Mouse (Mus musculus): ENCODE measurements around the gene Stard9. TPM values are rescaled to one million over a fixed set of nuclear protein-coding genes. Genes with fewer than 3 reads are reported as not detected.
A peak's percentile ranks its signal among the peaks of the same experiment; 100 is the strongest.

Stard9 gene
- polyA plus RNA-seq, 1 experiment from 2014 or later: 15.4 TPM

DNA sequence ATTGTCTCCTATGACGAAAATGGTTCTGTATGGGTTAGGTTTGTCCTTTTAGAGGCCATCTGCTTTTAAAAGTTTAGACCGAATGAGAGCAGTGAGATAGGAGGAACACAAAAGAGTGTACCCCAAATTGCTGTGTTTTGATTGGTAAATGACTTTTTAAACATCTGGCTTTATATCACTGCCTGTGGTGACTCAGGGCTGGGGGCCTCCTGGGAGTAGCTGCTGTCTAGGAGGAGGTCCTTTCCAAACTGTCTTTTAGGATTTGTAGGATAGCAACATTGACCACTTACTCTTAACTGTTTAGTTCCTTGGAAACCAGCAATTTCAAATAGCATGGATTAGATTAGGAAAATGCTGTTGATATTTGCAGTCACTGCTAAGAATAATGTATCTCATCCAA lies 1.3 kb downstream of the Stard9 start:
- Histone ChIP-seq H3K4me3 (ENCODE audit: low read depth, low read length) (peak overlapping the region; percentile 45), H3K9ac (replicated peaks; ENCODE audit: low read depth) (no peak overlapping the region), H3K27me3 (replicated peaks; ENCODE audit: insufficient read depth, low read length) (no peaks in the 10 kb centered on the region), H3K4me1 (ENCODE audit: insufficient read depth, low read depth, low read length) (peaks cover 5% of the 10 kb centered on the region; the same call in 1 of the 2 replicates), H3K9me3 (ENCODE audit: low read length) (no peaks in the 10 kb centered on the region), H3K27ac (ENCODE audit: low read length) (peak overlapping the region; percentile 68; the same call in 1 of the 2 replicates), H3K4me2 (replicated peaks; ENCODE audit: low read depth, low read length) (peak overlapping the region; percentile 55), H3K36me3 (ENCODE audit: insufficient read depth, low read length) (peaks cover 7% of the 10 kb centered on the region; the same call in 1 of the 2 replicates)
- ATAC-seq: no peak
- 65% methylated on average over 2 of the region's 2 CpGs for WGBS
- TF ChIP-seq CTCF (IDR thresholded peaks at IDR 0.05) (no peak), EP300 (IDR thresholded peaks at IDR 0.05) (no peak)
- peak; percentile 4 for DNase-seq (ENCODE audit: low spot score)

DNA sequence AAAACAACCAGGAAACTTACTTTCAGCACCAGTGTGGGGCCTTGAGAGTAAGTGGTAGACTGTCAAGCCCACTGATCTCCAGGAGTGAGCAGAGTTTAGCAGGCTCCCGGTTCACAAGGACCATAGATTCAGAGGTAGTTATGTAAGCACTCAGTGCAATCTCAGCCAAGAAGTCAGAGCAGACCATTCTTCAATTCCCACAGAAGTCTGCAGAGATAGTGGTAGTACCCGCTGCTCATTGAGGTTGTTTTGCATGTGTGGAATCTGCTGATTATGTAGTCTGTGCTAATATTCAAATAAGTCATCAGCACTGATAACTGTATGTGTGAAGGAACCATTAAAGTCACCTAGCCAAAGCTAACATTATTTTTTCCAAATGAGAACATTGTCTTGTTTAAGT lies 1.7 kb downstream of the Stard9 start:
- Histone ChIP-seq H3K4me1 (ENCODE audit: insufficient read depth, low read depth, low read length) (peaks cover 5% of the 10 kb centered on the region; the same call in 1 of the 2 replicates), H3K27ac (ENCODE audit: low read length) (peak overlapping the region; percentile 34; the same call in 1 of the 2 replicates), H3K4me3 (ENCODE audit: low read depth, low read length) (peak overlapping the region; percentile 45), H3K4me2 (replicated peaks; ENCODE audit: low read depth, low read length) (peak overlapping the region; percentile 55), H3K36me3 (ENCODE audit: insufficient read depth, low read length) (peaks cover 7% of the 10 kb centered on the region; the same call in 1 of the 2 replicates), H3K27me3 (replicated peaks; ENCODE audit: insufficient read depth, low read length) (no peaks in the 10 kb centered on the region), H3K9ac (replicated peaks; ENCODE audit: low read depth) (no peak overlapping the region), H3K9me3 (ENCODE audit: low read length) (no peaks in the 10 kb centered on the region)
- WGBS: 37% methylated on average over 2 of the region's 2 CpGs
- TF ChIP-seq EP300 (IDR thresholded peaks at IDR 0.05) (no peak), CTCF (IDR thresholded peaks at IDR 0.05) (no peak)
- peak; percentile 5 for DNase-seq (ENCODE audit: low spot score)
- no peak for ATAC-seq

DNA sequence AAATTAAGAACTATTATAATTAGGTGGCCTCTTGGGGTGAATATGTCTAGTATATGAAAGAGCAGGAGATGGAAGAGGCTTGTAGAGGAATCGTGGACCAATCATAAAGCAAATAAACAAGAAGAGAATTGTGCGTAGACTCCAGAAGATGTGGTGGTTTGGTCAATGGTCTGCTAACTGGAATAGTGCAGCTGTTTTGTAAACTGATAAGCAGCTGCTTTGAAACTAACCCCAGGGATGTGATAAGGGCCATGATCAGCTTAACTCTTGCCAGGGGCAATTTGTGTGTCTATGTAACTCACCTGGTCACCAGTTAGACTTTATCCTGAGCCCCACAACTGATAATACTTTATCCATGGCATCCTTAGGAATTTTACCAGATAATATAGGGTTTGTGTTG lies 2.6 kb downstream of the Stard9 start:
- DNase-seq (ENCODE audit: low spot score) (no peak), ATAC-seq (no peak)
- Histone ChIP-seq H3K27ac (ENCODE audit: low read length) (peak overlapping the region; percentile 59), H3K4me3 (ENCODE audit: low read depth, low read length) (no peak overlapping the region), H3K4me1 (ENCODE audit: insufficient read depth, low read depth, low read length) (peaks cover 5% of the 10 kb centered on the region; the same call in 1 of the 2 replicates), H3K36me3 (ENCODE audit: insufficient read depth, low read length) (peaks cover 7% of the 10 kb centered on the region; the same call in 1 of the 2 replicates), H3K9me3 (ENCODE audit: low read length) (no peaks in the 10 kb centered on the region), H3K27me3 (replicated peaks; ENCODE audit: insufficient read depth, low read length) (no peaks in the 10 kb centered on the region), H3K9ac (replicated peaks; ENCODE audit: low read depth) (no peak overlapping the region), H3K4me2 (replicated peaks; ENCODE audit: low read depth, low read length) (no peak overlapping the region)
- 51% methylated on average over 2 of the region's 2 CpGs for WGBS
- TF ChIP-seq EP300 (IDR thresholded peaks at IDR 0.05) (no peak), CTCF (IDR thresholded peaks at IDR 0.05) (no peak)

DNA sequence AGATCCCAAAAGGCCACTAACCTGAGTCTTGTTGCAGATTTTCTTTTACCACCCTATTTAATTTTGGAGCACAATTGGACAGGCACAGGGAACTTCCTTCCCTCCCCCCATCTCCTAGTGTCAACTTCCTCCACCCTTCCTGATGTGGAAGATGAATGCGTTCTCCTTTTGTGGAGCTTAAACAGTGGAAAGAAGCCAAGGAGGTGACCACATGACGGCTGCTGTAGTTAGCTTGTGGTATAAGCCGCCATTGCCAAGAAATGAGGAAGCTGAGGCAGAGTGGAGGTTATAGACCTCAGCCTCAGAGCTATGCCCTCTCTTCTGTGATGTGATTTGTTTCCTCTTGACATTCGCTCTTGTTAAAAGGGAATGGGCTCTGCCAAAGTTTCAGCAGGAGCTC lies 3.0 kb downstream of the Stard9 start:
- Histone ChIP-seq H3K4me3 (ENCODE audit: low read depth, low read length) (no peak overlapping the region), H3K9ac (replicated peaks; ENCODE audit: low read depth) (no peak overlapping the region), H3K4me2 (replicated peaks; ENCODE audit: low read depth, low read length) (no peak overlapping the region), H3K9me3 (ENCODE audit: low read length) (no peaks in the 10 kb centered on the region), H3K27ac (ENCODE audit: low read length) (peak overlapping the region; percentile 59), H3K36me3 (ENCODE audit: insufficient read depth, low read length) (peaks cover 7% of the 10 kb centered on the region; the same call in 1 of the 2 replicates), H3K27me3 (replicated peaks; ENCODE audit: insufficient read depth, low read length) (no peaks in the 10 kb centered on the region), H3K4me1 (ENCODE audit: insufficient read depth, low read depth, low read length) (peaks cover 5% of the 10 kb centered on the region; the same call in 1 of the 2 replicates)
- 39% methylated on average over 4 of the region's 4 CpGs for WGBS
- peak; percentile 7; the same call in 1 of the 2 replicates for ATAC-seq
- peak; percentile 82 for DNase-seq (ENCODE audit: low spot score)
- no peak for TF ChIP-seq CTCF (IDR thresholded peaks at IDR 0.05)
- peak; percentile 57; the same call in 1 of the 2 replicates for TF ChIP-seq EP300 (IDR thresholded peaks at IDR 0.05)

DNA sequence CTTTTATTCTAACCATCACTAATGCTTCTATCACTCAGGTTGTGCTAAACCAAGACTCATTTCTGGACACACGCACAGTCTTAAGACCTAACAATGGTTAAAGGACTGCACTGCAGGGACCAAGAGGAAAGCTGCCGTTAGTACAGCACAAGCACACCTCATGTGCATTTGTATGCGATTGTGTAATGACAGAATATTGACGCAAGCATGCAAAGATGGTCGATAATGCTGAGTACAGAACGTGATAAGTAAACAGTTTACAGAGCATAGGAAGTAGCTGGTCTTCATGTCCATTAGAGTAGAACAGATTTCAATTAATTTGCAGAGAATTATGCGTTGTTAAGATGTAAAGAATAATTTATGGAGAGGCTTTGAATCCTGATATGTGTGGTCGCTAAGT lies 11.9 kb downstream of the Stard9 start:
- Histone ChIP-seq H3K27me3 (replicated peaks; ENCODE audit: insufficient read depth, low read length) (no peaks in the 10 kb centered on the region), H3K27ac (ENCODE audit: low read length) (no peak overlapping the region), H3K4me1 (ENCODE audit: insufficient read depth, low read depth, low read length) (peaks cover 8% of the 10 kb centered on the region; the same call in 1 of the 2 replicates), H3K4me3 (ENCODE audit: low read depth, low read length) (no peak overlapping the region), H3K9me3 (ENCODE audit: low read length) (no peaks in the 10 kb centered on the region), H3K9ac (replicated peaks; ENCODE audit: low read depth) (no peak overlapping the region), H3K4me2 (replicated peaks; ENCODE audit: low read depth, low read length) (no peak overlapping the region), H3K36me3 (ENCODE audit: insufficient read depth, low read length) (no peaks in the 10 kb centered on the region)
- no peak for ATAC-seq
- DNase-seq (ENCODE audit: low spot score): no peak
- TF ChIP-seq EP300 (IDR thresholded peaks at IDR 0.05) (no peak), CTCF (IDR thresholded peaks at IDR 0.05) (no peak)
- 66% methylated on average over 8 of the region's 8 CpGs for WGBS

DNA sequence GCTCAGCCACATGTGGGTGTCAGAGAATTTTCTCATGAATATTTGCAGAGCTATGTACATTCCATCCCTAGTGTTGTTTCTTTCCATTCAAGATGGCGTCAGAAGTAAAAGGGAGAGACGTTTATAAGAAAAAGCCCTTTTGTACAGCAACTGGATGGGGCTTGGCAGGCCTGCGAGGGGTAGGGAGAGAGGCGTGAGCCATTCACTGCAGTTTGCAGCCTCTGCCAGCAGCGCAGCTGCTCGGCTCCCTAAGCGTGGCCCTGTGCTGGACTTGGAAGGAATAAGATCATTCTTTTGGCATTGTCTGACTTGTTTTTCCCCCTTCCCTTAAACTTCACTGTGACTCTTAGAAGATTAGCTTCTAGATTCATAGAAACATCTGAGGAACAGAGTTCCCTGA lies 14.9 kb downstream of the Stard9 start:
- Histone ChIP-seq H3K9me3 (ENCODE audit: low read length) (no peaks in the 10 kb centered on the region), H3K36me3 (ENCODE audit: insufficient read depth, low read length) (no peaks in the 10 kb centered on the region), H3K4me2 (replicated peaks; ENCODE audit: low read depth, low read length) (no peak overlapping the region), H3K4me3 (ENCODE audit: low read depth, low read length) (no peak overlapping the region), H3K4me1 (ENCODE audit: insufficient read depth, low read depth, low read length) (peaks cover 8% of the 10 kb centered on the region; the same call in 1 of the 2 replicates), H3K9ac (replicated peaks; ENCODE audit: low read depth) (no peak overlapping the region), H3K27me3 (replicated peaks; ENCODE audit: insufficient read depth, low read length) (no peaks in the 10 kb centered on the region), H3K27ac (ENCODE audit: low read length) (peak overlapping the region; percentile 57)
- peak; percentile 92 for DNase-seq (ENCODE audit: low spot score)
- ATAC-seq: peak; percentile 95
- WGBS: 54% methylated on average over 7 of the region's 7 CpGs
- no peak for TF ChIP-seq CTCF (IDR thresholded peaks at IDR 0.05)
- no peak for TF ChIP-seq EP300 (IDR thresholded peaks at IDR 0.05)
